Mouse (Mus musculus): ENCODE results near the gene 4930556J24Rik. TPM values are rescaled to one million over a fixed set of nuclear protein-coding genes. Genes with fewer than 3 reads are reported as not detected.

4930556J24Rik gene
- total and polyA plus RNA-seq, 3 experiments: 0.31 to 0.47 TPM; not detected in 1

- H3K27me3 ChIP-seq (ENCODE audit: control insufficient read depth in 1 of 2, insufficient read depth in 2 of 2, low read length in 2 of 2): peaks cover 0 to 3% of the 10 kb centered on the region in 2 experiments; a peak in 2 of 4 replicates
Measured at GRCm38 (mm10) chr11:3995511-3995910, 18.9 kb upstream of the 4930556J24Rik start.

GRCm38 (mm10) chr11:3993914-3994313 is 17.3 kb upstream of the 4930556J24Rik start:
- no peak for TF ChIP-seq KAT2A (conservative IDR thresholded peaks at IDR 0.05; ENCODE audit: low read depth, low read length)
- TF ChIP-seq MYC (IDR thresholded peaks at IDR 0.05; ENCODE audit: low read depth, low read length): no peak
- no peak for TF ChIP-seq MAZ (IDR thresholded peaks at IDR 0.05; ENCODE audit: low read depth, low read length)
- no peak for TF ChIP-seq JUND (IDR thresholded peaks at IDR 0.05; ENCODE audit: low read depth, low read length)
- no peak for TF ChIP-seq ZMIZ1 (IDR thresholded peaks at IDR 0.05; ENCODE audit: low read depth, low read length)
- no peak for TF ChIP-seq NELFE (IDR thresholded peaks at IDR 0.05; ENCODE audit: low read depth, low read length)
- TF ChIP-seq EP300 (IDR thresholded peaks at IDR 0.05; ENCODE audit: low read depth in 1 of 2, low read length in 2 of 2): no peak
- no peak for TF ChIP-seq RCOR1 (IDR thresholded peaks at IDR 0.05; ENCODE audit: low read depth, low read length)
- no peak for TF ChIP-seq TAL1 (IDR thresholded peaks at IDR 0.05; ENCODE audit: low read length)
- TF ChIP-seq SMC3 (IDR thresholded peaks at IDR 0.05; ENCODE audit: low read depth, low read length): no peak
- TF ChIP-seq CHD1 (IDR thresholded peaks at IDR 0.05; ENCODE audit: low read depth, low read length): no peak
- no peak for TF ChIP-seq ELF1 (IDR thresholded peaks at IDR 0.05; ENCODE audit: low read depth, low read length)
- TF ChIP-seq MAFK (IDR thresholded peaks at IDR 0.05; ENCODE audit: borderline replicate concordance, low read depth, low read length): no peak
- no peak for TF ChIP-seq MYB (IDR thresholded peaks at IDR 0.05; ENCODE audit: low read depth, low read length)
- TF ChIP-seq SIN3A (IDR thresholded peaks at IDR 0.05; ENCODE audit: low read length): no peak
- no peak for TF ChIP-seq POLR2AphosphoS5 (IDR thresholded peaks at IDR 0.05; ENCODE audit: borderline replicate concordance, low read depth, low read length)
- no peak for TF ChIP-seq RAD21 (IDR thresholded peaks at IDR 0.05; ENCODE audit: low read depth, low read length)
- TF ChIP-seq NRF1 (IDR thresholded peaks at IDR 0.05; ENCODE audit: insufficient read depth, low read depth, low read length, poor library complexity, severe bottlenecking): no peak
- no peaks in the 10 kb centered on the region for H3K36me3 ChIP-seq (ENCODE audit: control insufficient read depth in 1 of 2, insufficient read depth in 2 of 2, low read length in 2 of 2)

More at GRCm38 (mm10) chr11:3995511-3995910, 18.9 kb upstream of the 4930556J24Rik start:
- TF ChIP-seq KAT2A (conservative IDR thresholded peaks at IDR 0.05; ENCODE audit: low read depth, low read length) (no peak), CHD2 (IDR thresholded peaks at IDR 0.05; ENCODE audit: low read length) (no peak), UBTF (IDR thresholded peaks at IDR 0.05; ENCODE audit: borderline replicate concordance, insufficient read depth, low read depth, low read length) (no peak), NELFE (IDR thresholded peaks at IDR 0.05; ENCODE audit: low read depth, low read length) (no peak), NRF1 (IDR thresholded peaks at IDR 0.05; ENCODE audit: insufficient read depth, low read depth, low read length, poor library complexity, severe bottlenecking) (no peak), TAL1 (IDR thresholded peaks at IDR 0.05; ENCODE audit: low read length) (no peak), ETS1 (IDR thresholded peaks at IDR 0.05; ENCODE audit: low read depth, low read length) (no peak), JUND (IDR thresholded peaks at IDR 0.05; ENCODE audit: low read depth, low read length) (no peak), TCF12 (IDR thresholded peaks at IDR 0.05; ENCODE audit: low read depth, low read length) (no peak), GABPA (IDR thresholded peaks at IDR 0.05; ENCODE audit: low read depth, low read length) (no peak), EP300 (IDR thresholded peaks at IDR 0.05; ENCODE audit: low read depth in 1 of 2, low read length in 2 of 2) (no peak), MAFK (IDR thresholded peaks at IDR 0.05; ENCODE audit: borderline replicate concordance, low read depth, low read length) (no peak), CHD1 (IDR thresholded peaks at IDR 0.05; ENCODE audit: low read depth, low read length) (no peak), ZKSCAN1 (IDR thresholded peaks at IDR 0.05; ENCODE audit: low read depth, low read length) (no peak), GATA1 (IDR thresholded peaks at IDR 0.05; ENCODE audit: low read depth, low read length) (no peak), ELF1 (IDR thresholded peaks at IDR 0.05; ENCODE audit: low read depth, low read length) (no peak), USF2 (IDR thresholded peaks at IDR 0.05; ENCODE audit: borderline replicate concordance in 1 of 2, insufficient read depth in 1 of 2, low read depth in 1 of 2, low read length in 2 of 2) (no peak), MAZ (IDR thresholded peaks at IDR 0.05; ENCODE audit: low read depth, low read length) (no peak), SMC3 (IDR thresholded peaks at IDR 0.05; ENCODE audit: low read depth, low read length) (no peak)
- H3K9me3 ChIP-seq (replicated peaks; ENCODE audit: insufficient read depth, low read length): no peaks in the 10 kb centered on the region
- no peaks in the 10 kb centered on the region for H3K79me2 ChIP-seq (ENCODE audit: control insufficient read depth, insufficient read depth, low read length, poor library complexity)
- no peak overlapping the region for H3K4me3 ChIP-seq (ENCODE audit: control insufficient read depth in 1 of 2, insufficient read depth in 1 of 2, low read depth in 2 of 2, low read length in 2 of 2)
- no peak overlapping the region for H3K9ac ChIP-seq (ENCODE audit: control insufficient read depth, low read depth, low read length, poor library complexity, severe bottlenecking)
- H3K36me3 ChIP-seq (ENCODE audit: control insufficient read depth in 1 of 2, insufficient read depth in 2 of 2, low read length in 2 of 2): no peaks in the 10 kb centered on the region
- DNase-seq (ENCODE audit: low read depth, low spot score): no peak
- H3K4me1 ChIP-seq (ENCODE audit: control insufficient read depth in 1 of 2, insufficient read depth in 2 of 2, low read length in 2 of 2): no peaks in the 10 kb centered on the region
- H3K27ac ChIP-seq (ENCODE audit: control insufficient read depth, low read depth, low read length): no peak overlapping the region

More at GRCm38 (mm10) chr11:3993914-3994313, 17.3 kb upstream of the 4930556J24Rik start:
- H3K79me2 ChIP-seq (ENCODE audit: control insufficient read depth, insufficient read depth, low read length, poor library complexity): no peaks in the 10 kb centered on the region
- peaks cover 0 to 3% of the 10 kb centered on the region in 2 experiments; a peak in 2 of 4 replicates for H3K27me3 ChIP-seq (ENCODE audit: control insufficient read depth in 1 of 2, insufficient read depth in 2 of 2, low read length in 2 of 2)
- no peak overlapping the region for H3K27ac ChIP-seq (ENCODE audit: control insufficient read depth, low read depth, low read length)
- no peaks in the 10 kb centered on the region for H3K4me1 ChIP-seq (ENCODE audit: control insufficient read depth in 1 of 2, insufficient read depth in 2 of 2, low read length in 2 of 2)
- H3K9me3 ChIP-seq (replicated peaks; ENCODE audit: insufficient read depth, low read length): no peaks in the 10 kb centered on the region
- H3K4me3 ChIP-seq (ENCODE audit: control insufficient read depth in 1 of 2, insufficient read depth in 1 of 2, low read depth in 2 of 2, low read length in 2 of 2): no peak overlapping the region
- H3K9ac ChIP-seq (ENCODE audit: control insufficient read depth, low read depth, low read length, poor library complexity, severe bottlenecking): no peak overlapping the region
- no peak for DNase-seq (ENCODE audit: low read depth, low spot score)

Data from MEL (cell line).